Mouse (Mus musculus): ENCODE data around the gene Rcl1.

GRCm38 (mm10) chr19:29138546-29139270, 37.5 kb downstream of the Rcl1 start:
- TF ChIP-seq POLR2A (IDR thresholded peaks at IDR 0.05; ENCODE audit: extremely low read depth, insufficient read depth, low read length) (no peak), CTCF (IDR thresholded peaks at IDR 0.05; ENCODE audit: extremely low read depth, insufficient read depth, low read length) (no peak)
